Mouse (Mus musculus) thymus, adult 2 months (tissue): ENCODE data around the gene Rbfox3. TPM values are rescaled to one million over a fixed set of nuclear protein-coding genes. Genes with fewer than 3 reads are reported as not detected.

Experiments
- DNase-seq: peaks from one replicate; pipeline ENCODE4 v3.0.0; 2021
- H3K27ac ChIP-seq: fragments of 200-500 bp; 2 replicates; pipeline ENCODE4 v1.5.1; 2012; ENCODE audit warnings: low read length, control low read depth; ENCODE audit not compliant: control insufficient read depth, insufficient read depth
- H3K27me3 ChIP-seq: fragments of 200-500 bp; 2 replicates; pipeline ENCODE4 v1.6.1; 2012; ENCODE audit warnings: mild to moderate bottlenecking, low read length, moderate library complexity, mixed read lengths; ENCODE audit not compliant: control insufficient read depth, insufficient read depth
- H3K36me3 ChIP-seq: fragments of 200-500 bp; 2 replicates; pipeline ENCODE4 v1.6.1; 2012; ENCODE audit warnings: mild to moderate bottlenecking, low read length, moderate library complexity; ENCODE audit not compliant: control insufficient read depth, insufficient read depth
- H3K4me1 ChIP-seq: fragments of 200-500 bp; replicated peaks from 2 replicates; pipeline ENCODE4 v1.6.1; 2012; ENCODE audit warnings: low read length; ENCODE audit not compliant: control insufficient read depth, insufficient read depth
- H3K4me3 ChIP-seq: fragments of 200-500 bp; 2 replicates; pipeline ENCODE4 v1.5.1; 2012; ENCODE audit warnings: mild to moderate bottlenecking, low read length, control low read depth, moderate library complexity; ENCODE audit not compliant: control insufficient read depth, insufficient read depth
- CTCF ChIP-seq: fragments of 200-500 bp; IDR thresholded peaks from 2 replicates; pipeline ENCODE4 v1.5.1; 2012; ENCODE audit warnings: mild to moderate bottlenecking, control low read depth, low read length, moderate library complexity, borderline replicate concordance; ENCODE audit not compliant: control insufficient read depth, poor library complexity, insufficient read depth; ENCODE audit errors: extremely low read depth
- POLR2A ChIP-seq: fragments of 200-500 bp; IDR thresholded peaks from 2 replicates; pipeline ENCODE4 v1.6.1; 2012; ENCODE audit warnings: mild to moderate bottlenecking, low read length, control low read depth, moderate library complexity; ENCODE audit not compliant: control insufficient read depth, poor library complexity, insufficient read depth; ENCODE audit errors: extremely low read depth
- WGBS: fragments of 180-500 bp; shearing (Covaris S2); methylation state at CpG from one replicate; pipeline ENCODE4 v1.1.7; 2018; 5-methylcytosine and 5-hydroxymethylcytosine counted together
- polyA plus RNA-seq: library from polyadenylated mRNA; depleted of rRNA; stranded (reverse); fragments of >200 nt; gene quantifications from 2 replicates; pipeline ENCODE4 v1.2.3, GENCODE M21; 2012

Gene Rbfox3
- polyA plus RNA-seq, 1 experiment: 0.50 TPM

DNA sequence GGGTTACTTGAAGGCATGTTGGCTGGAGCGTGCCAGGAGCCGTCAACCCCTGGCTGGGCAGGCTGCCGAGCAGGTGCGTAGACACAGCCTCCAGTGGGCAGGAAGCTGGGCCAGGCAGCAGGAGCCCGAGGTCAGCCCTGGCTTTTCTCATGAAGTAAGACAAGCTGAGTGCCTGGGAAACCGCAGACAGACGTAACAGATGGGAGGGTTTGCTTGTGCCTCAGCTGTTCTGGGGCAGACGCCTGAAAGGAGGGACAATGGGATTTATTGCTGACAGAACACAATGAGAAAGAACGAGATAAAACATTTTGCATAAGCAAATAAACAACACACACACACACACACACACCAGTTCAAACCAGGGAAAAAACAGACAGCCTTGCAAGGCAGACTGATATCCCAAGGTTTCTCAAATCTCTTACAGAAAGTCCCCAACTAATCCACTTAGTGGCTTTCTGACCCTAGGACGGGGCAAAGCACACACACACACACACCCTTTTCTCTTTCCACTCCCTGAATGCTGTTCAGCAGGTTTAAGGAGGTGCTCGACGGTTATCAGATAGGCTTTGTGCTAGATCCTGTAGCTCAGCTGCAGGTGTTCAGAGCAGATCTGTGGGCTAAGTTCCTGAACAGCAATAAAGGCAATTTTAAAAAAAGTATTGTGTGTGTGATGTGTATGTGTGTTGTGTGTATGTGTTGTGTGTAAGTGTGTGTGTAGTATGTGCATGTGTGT lies 441.0 kb downstream of the Rbfox3 start:
- DNase-seq: peak; percentile 76
- Histone ChIP-seq H3K36me3 (no peaks in the 10 kb centered on the region), H3K4me3 (no peak overlapping the region), H3K27ac (peak overlapping the region; percentile 85), H3K4me1 (peaks cover 64% of the 10 kb centered on the region), H3K27me3 (no peaks in the 10 kb centered on the region)
- TF ChIP-seq CTCF (no peak), POLR2A (peak; percentile 31; the same call in 1 of the 2 replicates)
- WGBS: 3% methylated on average over 12 of the region's 12 CpGs

DNA sequence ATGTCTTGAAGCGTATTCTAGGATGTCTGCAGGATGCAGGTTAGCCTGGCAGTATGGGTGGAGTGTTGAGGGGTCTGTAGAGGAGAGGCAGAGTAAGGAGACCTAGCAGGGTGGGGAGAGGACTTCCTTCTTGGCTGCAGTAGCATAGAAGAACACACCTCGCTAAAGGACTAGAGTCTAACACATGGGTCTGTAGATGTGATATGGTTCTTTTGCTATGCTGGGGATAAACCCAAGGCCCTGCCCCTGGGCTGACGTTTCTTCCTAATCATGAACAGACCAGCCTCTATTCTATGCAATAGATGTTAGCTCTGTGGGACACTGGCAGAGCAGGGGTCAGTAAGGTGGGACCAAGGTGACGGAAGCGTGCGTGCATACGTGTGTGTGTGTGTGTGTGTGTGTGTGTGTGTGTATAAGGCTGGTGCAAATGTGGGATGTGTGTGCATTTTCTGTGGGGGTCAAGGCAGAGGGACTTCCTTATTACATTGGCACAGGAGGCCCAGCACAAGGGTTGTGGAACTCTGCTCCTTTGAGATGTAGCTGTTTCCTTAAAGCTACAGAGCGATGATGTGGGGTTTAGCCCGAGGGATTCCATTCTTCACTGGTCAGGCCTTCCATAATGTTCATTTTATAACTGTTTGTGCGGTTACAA lies 441.8 kb downstream of the Rbfox3 start:
- DNase-seq: no peak
- H3K4me1 ChIP-seq: peaks cover 62% of the 10 kb centered on the region
- no peak for TF ChIP-seq CTCF
- H3K4me3 ChIP-seq: no peak overlapping the region
- peak overlapping the region; percentile 85 for H3K27ac ChIP-seq
- H3K36me3 ChIP-seq: no peaks in the 10 kb centered on the region
- WGBS: 41% methylated on average over 10 of the region's 10 CpGs
- no peaks in the 10 kb centered on the region for H3K27me3 ChIP-seq

GRCm38 (mm10) chr11:118467441-118468035 lies 443.9 kb downstream of the Rbfox3 start:
- H3K36me3 ChIP-seq: no peaks in the 10 kb centered on the region
- peak; percentile 37 for DNase-seq
- no peak overlapping the region for H3K4me3 ChIP-seq
- H3K4me1 ChIP-seq: peaks cover 69% of the 10 kb centered on the region
- H3K27me3 ChIP-seq: no peaks in the 10 kb centered on the region
- TF ChIP-seq CTCF (no peak), POLR2A (no peak)
- WGBS: 39% methylated on average over 11 of the region's 11 CpGs
- H3K27ac ChIP-seq: peak overlapping the region; percentile 20; the same call in 1 of the 2 replicates

DNA sequence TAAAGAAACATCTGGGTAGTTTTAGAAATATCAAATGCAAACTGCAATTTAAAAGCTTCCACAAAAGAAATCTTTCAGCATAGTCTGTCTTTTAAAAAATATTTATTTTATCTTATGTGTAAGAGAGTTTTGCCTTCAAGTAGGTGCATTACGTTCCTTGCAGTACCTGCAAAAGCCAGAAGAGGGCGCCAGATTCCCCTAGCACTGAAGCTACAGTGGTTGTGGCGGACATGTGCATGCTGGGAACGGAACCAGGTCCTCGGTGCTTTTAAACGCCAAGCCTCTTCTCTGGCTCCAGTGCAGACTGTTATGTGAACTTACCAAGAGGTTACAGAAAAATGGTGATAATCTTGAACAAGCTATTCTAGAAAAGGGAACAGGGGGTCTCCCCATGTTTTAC lies 451.1 kb downstream of the Rbfox3 start:
- WGBS: 86% methylated on average over 6 of the region's 6 CpGs
- peak; percentile 51 for DNase-seq
- Histone ChIP-seq H3K36me3 (no peaks in the 10 kb centered on the region), H3K4me3 (no peak overlapping the region), H3K4me1 (peaks cover 61% of the 10 kb centered on the region), H3K27ac (no peak overlapping the region), H3K27me3 (no peaks in the 10 kb centered on the region)
- peak; percentile 85; the same call in 1 of the 2 replicates for TF ChIP-seq CTCF
- no peak for TF ChIP-seq POLR2A

GRCm38 (mm10) chr11:118459536-118459935 lies 451.9 kb downstream of the Rbfox3 start:
- peak; percentile 56 for DNase-seq
- 36% methylated on average over 4 of the region's 4 CpGs for whole genome bisulfite sequencing
- Histone ChIP-seq H3K36me3 (no peaks in the 10 kb centered on the region), H3K27ac (peak overlapping the region; percentile 46), H3K4me1 (peaks cover 57% of the 10 kb centered on the region), H3K4me3 (no peak overlapping the region), H3K27me3 (no peaks in the 10 kb centered on the region)
- TF ChIP-seq CTCF (no peak), POLR2A (no peak)

DNA sequence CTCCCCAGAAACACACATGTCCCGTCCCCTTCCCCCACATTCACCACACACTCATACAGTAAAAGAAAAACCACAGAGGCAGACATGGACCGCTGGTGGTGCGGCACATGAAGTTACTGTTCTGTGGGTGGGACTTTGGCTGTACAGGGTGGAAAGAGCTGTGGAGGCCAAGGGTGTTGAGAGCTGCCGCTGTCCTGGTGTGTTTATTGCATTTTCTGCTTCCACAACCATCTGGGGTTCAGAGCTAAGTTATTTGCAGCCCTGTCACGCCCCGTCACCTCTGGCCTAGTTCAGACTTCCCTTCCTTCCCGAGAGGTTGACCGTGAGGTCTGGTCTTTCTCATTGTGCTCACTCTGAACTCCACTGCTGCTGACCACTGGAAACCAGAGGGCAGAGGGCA lies 452.3 kb downstream of the Rbfox3 start:
- Histone ChIP-seq H3K27me3 (no peaks in the 10 kb centered on the region), H3K4me1 (peaks cover 52% of the 10 kb centered on the region), H3K4me3 (no peak overlapping the region), H3K36me3 (no peaks in the 10 kb centered on the region), H3K27ac (peak overlapping the region; percentile 46)
- DNase-seq: peak; percentile 40
- no peak for TF ChIP-seq POLR2A
- TF ChIP-seq CTCF: no peak
- 2% methylated on average over 8 of the region's 8 CpGs for WGBS
